Mouse (Mus musculus) left cerebral cortex, adult 11 months (tissue): ENCODE data around the gene Slc1a1.

Experiments used
- DNase-seq: peaks from one replicate; pipeline ENCODE4 v3.0.0; 2022; ENCODE audit warnings: low spot score

Gene Slc1a1

GRCm38 (mm10) chr19:28917839-28918238, 83.0 kb downstream of the Slc1a1 start:
- DNase-seq = no peak

GRCm38 (mm10) chr19:28926366-28926765, 91.5 kb downstream of the Slc1a1 start:
- DNase-seq = no peak

- no peak for DNase-seq
Observed at GRCm38 (mm10) chr19:28927396-28927795, 92.5 kb downstream of the Slc1a1 start.

GRCm38 (mm10) chr19:28929034-28929433, 94.2 kb downstream of the Slc1a1 start:
- DNase-seq = no peak

GRCm38 (mm10) chr19:28934897-28935296, 100.0 kb downstream of the Slc1a1 start:
- DNase-seq = no peak

- DNase-seq = no peak
Observed at GRCm38 (mm10) chr19:28940135-28940874, 105.5 kb downstream of the Slc1a1 start.

GRCm38 (mm10) chr19:28941271-28941670, 106.4 kb downstream of the Slc1a1 start:
- DNase-seq = no peak

- no peak for DNase-seq
Observed at GRCm38 (mm10) chr19:28946782-28947181, 111.9 kb downstream of the Slc1a1 start.

- no peak for DNase-seq
Observed at GRCm38 (mm10) chr19:28947311-28947710, 112.5 kb downstream of the Slc1a1 start.

- DNase-seq = no peak
Observed at GRCm38 (mm10) chr19:28951251-28951650, 116.4 kb downstream of the Slc1a1 start.

GRCm38 (mm10) chr19:28963113-28963512, 128.3 kb downstream of the Slc1a1 start:
- DNase-seq = peak; percentile 49

- no peak for DNase-seq
Observed at GRCm38 (mm10) chr19:28963513-28963841, 128.6 kb downstream of the Slc1a1 start.
